Mouse (Mus musculus) left cerebral cortex, adult 9 months (tissue): ENCODE measurements around the gene Kif16b.

ENCODE experiments used
- DNase-seq, 2 experiments: peaks; one replicate each; pipeline ENCODE4 v3.0.0; 2022; ENCODE audit warnings: low spot score in 2 of 2

Kif16b gene

GRCm38 (mm10) chr2:142668426-142668825 is 232.9 kb downstream of the Kif16b start:
- DNase-seq: no peak

GRCm38 (mm10) chr2:142651591-142651990 is 249.7 kb downstream of the Kif16b start:
- DNase-seq: no peak

GRCm38 (mm10) chr2:142648023-142648453 is 253.3 kb downstream of the Kif16b start:
- DNase-seq: peak; percentile 52 to 72

GRCm38 (mm10) chr2:142646863-142647262 is 254.5 kb downstream of the Kif16b start:
- DNase-seq: no peak

GRCm38 (mm10) chr2:142641766-142642165 is 259.6 kb downstream of the Kif16b start:
- no peak for DNase-seq

- DNase-seq: no peak
Measured at GRCm38 (mm10) chr2:142635606-142636304, 265.6 kb downstream of the Kif16b start.

GRCm38 (mm10) chr2:142633996-142634559 is 267.3 kb downstream of the Kif16b start:
- DNase-seq: no peak

- no peak for DNase-seq
Measured at GRCm38 (mm10) chr2:142629523-142630312, 271.6 kb downstream of the Kif16b start.

- DNase-seq: peak in 1 of 2 experiments; percentile 27
Measured at GRCm38 (mm10) chr2:142625756-142626155, 275.6 kb downstream of the Kif16b start.

GRCm38 (mm10) chr2:142625101-142625500 is 276.2 kb downstream of the Kif16b start:
- no peak for DNase-seq

GRCm38 (mm10) chr2:142624254-142624653 is 277.1 kb downstream of the Kif16b start:
- DNase-seq: no peak

- no peak for DNase-seq
Measured at GRCm38 (mm10) chr2:142621152-142621551, 280.2 kb downstream of the Kif16b start.

- no peak for DNase-seq
Measured at GRCm38 (mm10) chr2:142619926-142620325, 281.4 kb downstream of the Kif16b start.

- DNase-seq: no peak
Measured at GRCm38 (mm10) chr2:142614535-142614934, 286.8 kb downstream of the Kif16b start.

GRCm38 (mm10) chr2:142612359-142612953 is 288.9 kb downstream of the Kif16b start:
- no peak for DNase-seq

- peak in 1 of 2 experiments; percentile 65 for DNase-seq
Measured at GRCm38 (mm10) chr2:142611113-142611512, 290.2 kb downstream of the Kif16b start.

- no peak for DNase-seq
Measured at GRCm38 (mm10) chr2:142610206-142610605, 291.1 kb downstream of the Kif16b start.

GRCm38 (mm10) chr2:142608778-142609177 is 292.6 kb downstream of the Kif16b start:
- DNase-seq: peak in 1 of 2 experiments; percentile 21

- DNase-seq: no peak
Measured at GRCm38 (mm10) chr2:142604762-142605161, 296.6 kb downstream of the Kif16b start.

- DNase-seq: no peak
Measured at GRCm38 (mm10) chr2:142603210-142603609, 298.1 kb downstream of the Kif16b start.

- DNase-seq: no peak
Measured at GRCm38 (mm10) chr2:142599235-142599634, 302.1 kb downstream of the Kif16b start.
